Mouse (Mus musculus) cerebellum, postnatal 10 days (tissue): ENCODE data around the gene Smim26.

ENCODE experiments used
- DNase-seq, 2 experiments: peaks; one replicate each; pipeline ENCODE4 v3.0.0; 2021; ENCODE audit warnings: mixed read lengths in 2 of 2

Smim26 gene

GRCm38 (mm10) chr2:144593951-144594651 lies at the start of gene Smim26:
Gene Smim26 (plus strand): TSS chr2:144594054.
- DNase-seq = peak; percentile 82 to 86

- DNase-seq = no peak
Measured at GRCm38 (mm10) chr2:144544630-144545029, 49.2 kb upstream of the Smim26 start.

GRCm38 (mm10) chr2:144545061-144545460 lies 48.8 kb upstream of the Smim26 start:
- no peak for DNase-seq

GRCm38 (mm10) chr2:144545481-144545880 lies 48.4 kb upstream of the Smim26 start:
- DNase-seq = no peak

- no peak for DNase-seq
Measured at GRCm38 (mm10) chr2:144547559-144547958, 46.3 kb upstream of the Smim26 start.

GRCm38 (mm10) chr2:144550529-144550928 lies 43.3 kb upstream of the Smim26 start, which contains the start of gene Rbbp9:
Gene Rbbp9 (minus strand): TSS chr2:144550869.
- peak; percentile 80 to 81 for DNase-seq

GRCm38 (mm10) chr2:144553905-144554304 lies 39.9 kb upstream of the Smim26 start:
- DNase-seq = no peak

GRCm38 (mm10) chr2:144555286-144555819 lies 38.5 kb upstream of the Smim26 start:
- DNase-seq = no peak

GRCm38 (mm10) chr2:144555820-144556552 lies 37.9 kb upstream of the Smim26 start, which contains the start of gene Sec23b:
Gene Sec23b (plus strand): TSS chr2:144556229.
- peak; percentile 97 for DNase-seq

GRCm38 (mm10) chr2:144588723-144589122 lies 5.1 kb upstream of the Smim26 start:
- peak; percentile 10 to 11 for DNase-seq

- peak; percentile 6 to 14 for DNase-seq
Measured at GRCm38 (mm10) chr2:144593036-144593435, 818 bp upstream of the Smim26 start.

GRCm38 (mm10) chr2:144598006-144598405 lies 4.2 kb downstream of the Smim26 start:
- no peak for DNase-seq

- peak; percentile 96 for DNase-seq
Measured at GRCm38 (mm10) chr2:144599831-144600687, 6.2 kb downstream of the Smim26 start, which contains the start of gene Dtd1. Gene Dtd1 (plus strand): TSS chr2:144599897.

- no peak for DNase-seq
Measured at GRCm38 (mm10) chr2:144601576-144601975, 7.7 kb downstream of the Smim26 start.

GRCm38 (mm10) chr2:144613956-144614355 lies 20.1 kb downstream of the Smim26 start:
- no peak for DNase-seq

GRCm38 (mm10) chr2:144617074-144617874 lies 23.4 kb downstream of the Smim26 start:
- no peak for DNase-seq

- peak; percentile 75 to 87 for DNase-seq
Measured at GRCm38 (mm10) chr2:144621491-144621890, 27.6 kb downstream of the Smim26 start.

- DNase-seq = no peak
Measured at GRCm38 (mm10) chr2:144633551-144633950, 39.7 kb downstream of the Smim26 start.

GRCm38 (mm10) chr2:144634231-144634630 lies 40.4 kb downstream of the Smim26 start:
- no peak for DNase-seq

- no peak for DNase-seq
Measured at GRCm38 (mm10) chr2:144634729-144635128, 40.9 kb downstream of the Smim26 start.

- DNase-seq = peak; percentile 82 to 86
Measured at GRCm38 (mm10) chr2:144635644-144636320, 41.9 kb downstream of the Smim26 start.
